ENCODE assay signal across 9 mouse cellular contexts in genomic region chr9:41697611-41698467, GRCm38 (mm10).
DNase-seq lines count a peak whose midpoint lies in the region; ATAC-seq and TF ChIP-seq lines count a peak whose summit lies in the region.
"Had no signal": no experiment of that assay in that cellular context is flagged by ENCODE, and none has a peak within 500 bp of the region (broad histone marks: within the 10 kb centered on the region; RNA-seq: fewer than 3 reads in every experiment).

No protein-coding gene starts in this region.

- no peaks in the 10 kb centered on the region for H3K27me3 ChIP-seq in hindbrain, postnatal 0 days (ENCODE audit: insufficient read depth, low read length)
- peaks cover 12% of the 10 kb centered on the region for H3K27me3 ChIP-seq in lung, embryonic 16.5 days (ENCODE audit: control insufficient read depth, insufficient read depth, low read depth, low read length)
- H3K27me3 ChIP-seq: liver, embryonic 13.5 days had no signal

- peaks cover 15% of the 10 kb centered on the region for H3K4me1 ChIP-seq in hindbrain, postnatal 0 days (ENCODE audit: insufficient read depth, low read length)
- H3K4me1 ChIP-seq in lung, embryonic 16.5 days (replicated peaks; ENCODE audit: control insufficient read depth, insufficient read depth, low read length) = no peaks in the 10 kb centered on the region
- H3K4me1 ChIP-seq: liver, embryonic 13.5 days had no signal

- TF ChIP-seq CTCF in gastrocnemius, adult 2 months (IDR thresholded peaks at IDR 0.05) = no peak
- no peak for TF ChIP-seq CTCF in hindbrain, postnatal 0 days (IDR thresholded peaks at IDR 0.05; ENCODE audit: low read depth)

- H3K27ac ChIP-seq in gastrocnemius, adult 2 months = no peak overlapping the region
- H3K27ac ChIP-seq in hindbrain, postnatal 0 days = peak overlapping the region; percentile 62
- H3K27ac ChIP-seq in lung, embryonic 16.5 days (ENCODE audit: low read length) = no peak overlapping the region
- H3K27ac ChIP-seq: liver, embryonic 13.5 days had no signal

- H3K4me2 ChIP-seq in hindbrain, postnatal 0 days (ENCODE audit: low read depth, low read length) = peak overlapping the region; percentile 25; the same call in 1 of the 2 replicates
- no peak overlapping the region for H3K4me2 ChIP-seq in lung, embryonic 16.5 days (ENCODE audit: low read depth, low read length)
- H3K4me2 ChIP-seq: liver, embryonic 13.5 days had no signal

- no peak overlapping the region for H3K9ac ChIP-seq in hindbrain, postnatal 0 days (replicated peaks; ENCODE audit: low read length)
- no peak overlapping the region for H3K9ac ChIP-seq in lung, embryonic 16.5 days (ENCODE audit: low read length)
- H3K9ac ChIP-seq: liver, embryonic 13.5 days had no signal

- intact Hi-C loops in gastrocnemius, adult 2 months (cut with DNase I) = no loop called here

- peak; percentile 91 for ATAC-seq in hindbrain, postnatal 0 days
- ATAC-seq in lung, embryonic 16.5 days (ENCODE audit: low read depth) = peak; percentile 78
- ATAC-seq in megakaryocyte progenitor cell, adult 5-6 weeks (replicated peaks; ENCODE audit: poor library complexity) = no peak

- no peaks in the 10 kb centered on the region for H3K9me3 ChIP-seq in hindbrain, postnatal 0 days (ENCODE audit: low read length)
- H3K9me3 ChIP-seq in lung, embryonic 16.5 days (ENCODE audit: control insufficient read depth, low read length) = no peaks in the 10 kb centered on the region
- H3K9me3 ChIP-seq: liver, embryonic 13.5 days had no signal

- DNase-seq in gastrocnemius, postnatal 10 days = peak; percentile 5
- DNase-seq in gastrocnemius, adult 2 months = no peak
- peak; percentile 71 for DNase-seq in hindbrain, postnatal 0 days (ENCODE audit: low spot score)
- DNase-seq in right cerebral cortex, postnatal 10 days (ENCODE audit: low spot score in 2 of 2) = peak; percentile 76 to 82
- DNase-seq in adrenal gland, postnatal 36 days = no peak
- no peak for DNase-seq in adrenal gland, postnatal 14 days
- DNase-seq: liver, embryonic 13.5 days had no signal

- no peak overlapping the region for H3K4me3 ChIP-seq in gastrocnemius, adult 2 months
- H3K4me3 ChIP-seq in hindbrain, postnatal 0 days (ENCODE audit: low read length) = no peak overlapping the region
- no peak overlapping the region for H3K4me3 ChIP-seq in lung, embryonic 16.5 days (ENCODE audit: low read length)
- H3K4me3 ChIP-seq: liver, embryonic 13.5 days had no signal

- H3K36me3 ChIP-seq in hindbrain, postnatal 0 days (ENCODE audit: insufficient read depth, low read length) = no peaks in the 10 kb centered on the region
- no peaks in the 10 kb centered on the region for H3K36me3 ChIP-seq in lung, embryonic 16.5 days (ENCODE audit: control insufficient read depth, insufficient read depth, low read length)
- H3K36me3 ChIP-seq: liver, embryonic 13.5 days had no signal

- WGBS in hindbrain, postnatal 0 days = 21% methylated on average over 24 of the region's 24 CpGs
- 53% methylated on average over 24 of the region's 24 CpGs for WGBS in lung, embryonic 16.5 days

Comparison
In these comparisons a context has a peak if more than half of its experiments do, and no peak if none do; other contexts are left out.
1. DNase-seq: peak in gastrocnemius, postnatal 10 days (single experiment), hindbrain, postnatal 0 days (single experiment) and right cerebral cortex, postnatal 10 days (2 of 2); none in gastrocnemius, adult 2 months (single experiment), adrenal gland, postnatal 36 days (0 of 2) and adrenal gland, postnatal 14 days (single experiment).